Mouse (Mus musculus): Measurements from ENCODE around the gene Ptprz1.

Ptprz1 gene

GRCm38 (mm10) chr6:22874781-22875613, at the start of gene Ptprz1:
Ptprz1 (plus strand) TSS chr6:22875502.
- DNase-seq, result no peak

GRCm38 (mm10) chr6:22833637-22834036, 41.7 kb upstream of the Ptprz1 start:
- no peak for DNase-seq

GRCm38 (mm10) chr6:22834100-22834970, 41.0 kb upstream of the Ptprz1 start:
- DNase-seq, result no peak

- no peak for DNase-seq
Observed at GRCm38 (mm10) chr6:22875614-22876541, 576 bp downstream of the Ptprz1 start.

GRCm38 (mm10) chr6:22887978-22888377, 12.7 kb downstream of the Ptprz1 start:
- DNase-seq, result no peak

DNA sequence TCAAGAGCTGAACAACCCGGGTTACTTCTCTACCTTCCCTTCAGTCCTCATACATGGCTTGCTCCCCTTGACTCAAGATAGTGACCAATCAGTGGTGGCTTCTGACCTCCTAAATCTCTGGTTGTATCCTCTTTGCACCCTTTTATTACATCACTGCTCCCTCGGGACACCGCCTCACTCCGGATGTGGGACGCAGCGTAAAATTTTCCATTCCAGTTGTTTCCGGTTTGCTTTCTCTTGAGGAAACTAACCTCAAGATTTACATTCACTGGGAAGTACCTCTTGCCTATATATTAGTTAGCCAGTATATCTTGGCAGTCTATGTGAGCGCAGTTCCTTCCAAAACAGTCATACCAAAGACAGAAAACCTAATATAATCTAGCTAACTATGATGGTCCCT, 14.0 kb downstream of the Ptprz1 start:
- DNase-seq, result no peak

GRCm38 (mm10) chr6:22901983-22902382, 26.7 kb downstream of the Ptprz1 start:
- no peak for DNase-seq

GRCm38 (mm10) chr6:22908510-22909256, 33.4 kb downstream of the Ptprz1 start:
- no peak for DNase-seq

DNA sequence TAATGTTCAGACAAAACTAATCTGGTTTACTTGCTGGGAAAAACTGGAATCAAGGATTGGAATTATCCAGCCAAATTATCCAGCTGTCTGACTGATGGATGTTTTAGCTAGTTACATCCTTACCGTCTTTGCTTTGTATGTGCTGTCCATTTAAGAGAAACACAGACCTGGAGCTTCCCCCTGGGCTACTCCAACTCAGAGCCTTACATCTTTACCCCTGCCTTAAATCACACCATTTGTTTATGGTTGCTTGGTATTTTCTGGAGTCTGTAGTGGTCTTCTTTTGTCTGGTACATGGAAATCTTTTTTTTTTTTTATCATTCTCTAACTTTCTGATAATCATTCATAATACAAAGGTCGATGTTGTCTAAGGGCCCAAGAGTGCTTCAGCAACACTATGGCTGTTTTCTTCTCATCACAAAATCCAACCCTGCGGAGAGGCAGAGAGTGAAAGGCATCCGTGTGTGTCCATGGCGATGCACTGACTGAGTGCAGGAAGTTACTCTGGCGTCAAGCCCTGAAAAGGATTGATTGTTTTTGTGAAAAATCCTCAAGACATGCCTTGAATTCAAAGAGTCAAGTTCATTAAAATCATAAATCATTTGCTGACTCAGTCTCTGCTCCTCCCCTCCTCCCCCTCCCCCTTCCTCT, 34.1 kb downstream of the Ptprz1 start:
- DNase-seq, result no peak

DNA sequence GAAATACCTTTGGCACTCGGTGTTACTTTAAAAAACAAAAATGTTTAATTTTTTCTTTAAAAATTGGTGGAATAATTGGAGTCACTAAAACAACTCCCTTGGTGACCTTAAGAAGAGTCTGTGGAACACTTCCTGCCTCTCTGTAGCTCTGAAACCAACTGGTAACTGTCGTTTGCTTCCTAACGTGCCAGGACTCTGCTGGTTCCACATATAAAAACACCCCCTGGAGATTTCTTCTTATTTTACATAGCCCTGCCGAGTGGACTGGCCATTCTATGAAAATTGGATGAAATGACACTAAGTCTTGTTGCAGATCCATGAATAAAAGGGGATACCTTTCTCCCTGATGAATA, 34.6 kb downstream of the Ptprz1 start:
- DNase-seq, result no peak

DNA sequence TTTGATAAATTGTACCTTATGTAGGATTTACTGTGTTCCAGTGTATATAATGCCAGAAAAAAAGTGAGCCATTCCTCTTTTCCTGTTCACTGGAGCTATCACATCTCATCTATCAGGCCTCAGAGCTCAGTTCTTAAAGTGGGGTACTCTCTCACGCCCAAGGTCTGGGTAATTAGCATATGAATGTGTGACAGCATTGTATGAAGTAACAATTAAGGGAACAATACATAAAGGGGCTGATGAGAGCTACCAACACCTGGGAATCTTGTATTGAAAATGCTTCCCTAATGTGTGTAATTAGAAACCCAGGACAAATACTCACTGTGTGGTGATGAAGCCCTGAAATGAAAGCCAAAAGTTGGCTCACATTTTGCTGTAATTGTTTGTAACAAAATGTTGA, 47.6 kb downstream of the Ptprz1 start:
- no peak for DNase-seq

DNA sequence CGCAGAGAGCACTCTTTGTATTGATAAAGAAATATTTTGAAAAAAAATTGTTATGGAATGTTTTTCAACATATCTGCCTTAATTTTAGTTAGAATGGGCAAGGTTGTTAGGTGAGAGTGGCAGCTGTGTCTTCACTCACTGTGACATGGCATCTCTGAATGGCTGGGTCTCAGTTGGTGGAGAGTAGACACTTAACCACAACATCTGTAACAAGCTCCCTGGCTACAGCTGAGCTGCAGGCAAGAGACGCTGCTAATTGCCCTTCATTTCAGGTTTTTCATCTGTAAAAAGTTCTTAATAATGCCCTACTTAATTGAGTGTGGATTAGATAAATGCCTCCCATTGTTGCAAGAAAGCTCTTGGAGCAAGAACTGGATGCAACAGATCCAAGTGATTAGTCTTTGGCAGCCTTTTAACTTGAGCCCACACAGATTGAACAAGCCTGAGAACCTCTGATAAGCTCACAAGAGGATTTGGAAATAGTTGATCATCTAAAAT, 57.5 kb downstream of the Ptprz1 start:
- DNase-seq, result no peak

- no peak for DNase-seq
Observed at GRCm38 (mm10) chr6:22937126-22937525, 61.8 kb downstream of the Ptprz1 start.

DNA sequence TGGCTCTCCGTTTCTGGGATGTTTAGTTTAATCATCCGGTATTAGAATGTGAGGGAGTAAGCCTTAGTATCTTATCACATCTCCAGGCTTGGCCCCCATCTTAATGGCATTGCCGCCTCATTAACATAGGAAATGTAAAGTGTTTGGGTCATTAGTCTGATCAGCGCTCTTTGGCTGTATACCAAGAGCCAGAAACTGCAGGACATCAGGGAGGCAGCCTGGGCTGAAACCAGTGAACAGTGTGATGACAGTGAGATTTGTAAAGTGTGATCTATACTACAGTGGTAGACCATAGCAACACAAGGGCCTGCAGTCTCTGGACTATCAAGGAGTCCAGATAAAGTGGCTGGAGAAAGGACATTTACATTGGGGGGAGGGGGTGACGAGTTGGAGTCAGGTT, 62.2 kb downstream of the Ptprz1 start:
- DNase-seq, result no peak

GRCm38 (mm10) chr6:22944191-22944590, 68.9 kb downstream of the Ptprz1 start:
- no peak for DNase-seq

DNA sequence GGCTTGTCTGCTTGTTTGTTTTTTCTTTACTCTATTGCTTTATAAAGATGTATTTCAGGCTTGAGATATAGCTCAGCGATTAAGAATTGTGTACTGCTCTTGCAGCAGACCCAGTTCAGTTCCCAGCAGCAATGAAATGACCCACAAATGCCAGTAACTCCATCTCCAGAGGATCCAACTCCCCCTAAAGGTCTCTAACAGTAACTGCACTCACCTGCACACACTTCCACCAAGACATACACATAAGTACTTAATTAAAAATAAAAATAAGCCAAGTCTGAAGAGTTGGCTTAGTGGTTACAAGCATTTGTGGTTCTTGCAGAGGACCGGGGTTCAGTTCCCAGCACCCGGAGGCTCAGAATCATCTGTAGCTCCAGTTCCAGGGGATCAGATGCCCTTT, 88.1 kb downstream of the Ptprz1 start:
- no peak for DNase-seq

GRCm38 (mm10) chr6:22968073-22968472, 92.8 kb downstream of the Ptprz1 start:
- DNase-seq, result no peak

- DNase-seq, result no peak
Observed at GRCm38 (mm10) chr6:22983769-22984519, 108.6 kb downstream of the Ptprz1 start.

DNA sequence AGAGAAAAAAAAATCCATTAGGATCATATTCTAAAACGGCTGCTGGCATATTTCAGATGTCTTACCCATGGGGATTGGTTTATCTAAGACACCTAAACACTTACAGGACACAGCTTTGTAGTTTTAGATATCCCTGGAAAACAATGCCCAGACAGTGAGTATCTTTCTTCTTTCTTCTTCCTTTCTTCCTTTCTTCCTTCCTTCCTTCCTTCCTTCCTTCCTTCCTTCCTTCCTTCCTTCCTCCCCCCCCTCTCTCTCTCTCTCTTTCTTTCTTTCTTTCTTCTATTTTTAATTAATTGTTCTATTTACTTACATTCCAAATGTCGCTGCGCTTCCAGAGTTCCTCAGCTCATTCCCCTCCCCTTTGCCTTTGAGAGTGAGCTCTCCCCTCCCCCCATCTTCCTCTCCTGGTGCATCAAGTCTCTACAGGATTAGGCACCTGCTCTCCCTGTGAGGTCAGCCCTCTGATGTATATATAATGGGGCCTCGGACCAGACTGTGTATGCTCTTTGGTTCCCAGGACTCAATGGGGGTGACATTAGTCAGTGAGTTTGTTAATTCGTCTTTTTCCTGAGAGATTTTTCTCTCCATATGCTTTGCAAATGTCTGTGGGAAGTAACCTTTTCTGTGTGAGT, 109.3 kb downstream of the Ptprz1 start:
- no peak for DNase-seq

DNA sequence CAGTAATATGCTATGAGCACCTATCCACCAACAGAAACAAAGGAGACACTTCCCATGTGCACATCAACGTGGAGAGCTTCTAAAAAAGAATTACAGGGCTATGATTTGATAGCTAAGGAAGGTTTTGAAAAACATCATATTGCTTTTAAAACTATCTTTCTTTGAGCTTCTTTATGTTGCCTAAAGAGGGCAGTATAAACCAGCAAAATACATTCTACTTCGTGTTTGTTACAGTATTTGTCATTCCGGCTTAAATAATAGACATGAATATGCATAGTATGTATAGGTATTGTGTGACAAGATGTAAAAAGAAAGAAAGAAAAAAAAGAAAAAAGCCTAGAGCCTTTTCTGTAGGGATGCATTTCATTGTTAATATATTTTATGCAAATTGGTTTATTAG, 127.8 kb downstream of the Ptprz1 start:
- DNase-seq, result no peak

Measured in kidney, adult 8-10 months (tissue).